In the genomic region with DNA sequence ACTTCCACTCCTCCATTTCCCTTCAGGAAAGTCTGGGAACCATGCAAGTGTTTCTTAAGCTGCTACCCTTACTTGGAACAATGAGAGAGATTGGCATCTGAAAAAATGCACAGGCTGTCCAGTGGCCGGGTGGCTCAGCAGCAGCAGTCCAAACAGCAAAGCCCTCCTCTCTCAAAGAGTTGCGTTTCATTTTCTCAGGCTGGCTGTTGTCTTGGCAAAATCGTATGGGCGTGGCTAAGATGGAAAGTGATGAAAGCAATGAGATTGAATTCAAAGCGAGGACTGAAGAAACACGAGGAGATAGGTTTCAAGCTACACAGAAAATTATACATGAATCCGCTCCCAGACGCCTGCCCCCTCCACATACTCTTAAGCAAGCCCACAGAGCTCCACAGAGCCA, we compare ENCODE assay signal across 20 mouse cellular contexts.
DNase-seq lines count a peak whose midpoint lies in the region; TF ChIP-seq lines count a peak whose summit lies in the region.
"Had no signal": no experiment of that assay in that cellular context is flagged by ENCODE, and none has a peak within 500 bp of the region (broad histone marks: within the 10 kb centered on the region; RNA-seq: fewer than 3 reads in every experiment).

No protein-coding gene starts in this region.

- H3K79me2 ChIP-seq in myocyte (ENCODE audit: control insufficient read depth, insufficient read depth), result no peaks in the 10 kb centered on the region

- no peak overlapping the region for H3ac ChIP-seq in myocyte (ENCODE audit: control insufficient read depth, insufficient read length)

- H3K4me2 ChIP-seq in myocyte (ENCODE audit: low read depth), result peak overlapping the region; percentile 20
- H3K4me2 ChIP-seq: forebrain, embryonic 12.5 days; heart, embryonic 11.5 days; heart, embryonic 15.5 days; hindbrain, embryonic 15.5 days had no signal

- DNase-seq in gastrocnemius, adult 18-20 months (ENCODE audit: low spot score), result peak; percentile 5
- no peak for DNase-seq in gastrocnemius, postnatal 25 days
- DNase-seq in layer of hippocampus, adult 11-12 months (ENCODE audit: low spot score), result peak; percentile 1
- no peak for DNase-seq in layer of hippocampus, adult 18-20 months (ENCODE audit: low spot score in 2 of 2)
- DNase-seq in 3T3-L1 (ENCODE audit: low read depth, low spot score), result peak; percentile 8
- DNase-seq in spleen, adult 18-20 months, result no peak
- DNase-seq: adrenal gland, postnatal 14 days; cerebellum, adult 11-12 months; cerebellum, adult 9-10 months; cerebellum, postnatal 36 days; forebrain, postnatal 0 days; heart, adult 2 months; heart, postnatal 14 days had no signal

- TF ChIP-seq POLR2A in myocyte (IDR thresholded peaks at IDR 0.05; ENCODE audit: insufficient read length, low read depth), result no peak

- no peaks in the 10 kb centered on the region for H3K36me3 ChIP-seq in myocyte (ENCODE audit: control insufficient read depth, insufficient read depth)
- H3K36me3 ChIP-seq: forebrain, embryonic 12.5 days; heart, embryonic 15.5 days; hindbrain, embryonic 15.5 days had no signal

- H3K27me3 ChIP-seq in myocyte (ENCODE audit: control insufficient read depth, insufficient read depth, insufficient read length), result no peaks in the 10 kb centered on the region
- H3K27me3 ChIP-seq: CH12.LX; forebrain, embryonic 12.5 days; heart, embryonic 15.5 days; hindbrain, embryonic 15.5 days; Patski had no signal

- no peak overlapping the region for H3K4me3 ChIP-seq in myocyte
- H3K4me3 ChIP-seq: forebrain, embryonic 12.5 days; heart, adult 2 months; heart, embryonic 15.5 days; hindbrain, embryonic 15.5 days had no signal

TF ChIP-seq in myocyte, 11 proteins besides CTCF, POLR2A, EP300 and RAD21:
- TF ChIP-seq USF1 (IDR thresholded peaks at IDR 0.05; ENCODE audit: low read depth) (no peak), MYOD1 (IDR thresholded peaks at IDR 0.05; ENCODE audit: control insufficient read depth in 1 of 3, insufficient read length in 2 of 3, low read depth in 2 of 3) (no peak), SRF (IDR thresholded peaks at IDR 0.05; ENCODE audit: control insufficient read depth, insufficient read length, low read depth) (no peak), TCF3 (IDR thresholded peaks at IDR 0.05; ENCODE audit: insufficient read length, low read depth) (no peak), MYOG (IDR thresholded peaks at IDR 0.05; ENCODE audit: control insufficient read depth in 1 of 3, insufficient read depth in 1 of 3, insufficient read length in 2 of 3, low read depth in 2 of 3) (no peak), TCF12 (IDR thresholded peaks at IDR 0.05; ENCODE audit: insufficient read depth, poor library complexity, severe bottlenecking) (no peak), E2F4 (IDR thresholded peaks at IDR 0.05; ENCODE audit: insufficient read depth) (no peak), MAX (IDR thresholded peaks at IDR 0.05; ENCODE audit: low read depth) (no peak), REST (IDR thresholded peaks at IDR 0.05; ENCODE audit: insufficient read depth, insufficient read length) (no peak), POLR2AphosphoS2 (IDR thresholded peaks at IDR 0.05; ENCODE audit: insufficient read length, low read depth) (no peak), CEBPB (IDR thresholded peaks at IDR 0.05; ENCODE audit: insufficient read depth, poor library complexity, severe bottlenecking) (no peak)

Comparison
In these comparisons a context has a peak if more than half of its experiments do, and no peak if none do; other contexts are left out.
1. DNase-seq: peak in gastrocnemius, adult 18-20 months (single experiment), layer of hippocampus, adult 11-12 months (single experiment) and 3T3-L1 (single experiment); none in gastrocnemius, postnatal 25 days (single experiment), layer of hippocampus, adult 18-20 months (0 of 2) and spleen, adult 18-20 months (0 of 2).